Mouse (Mus musculus) adrenal gland, postnatal 0 days (tissue): ENCODE data around the gene Adora1. TPM values are rescaled to one million over a fixed set of nuclear protein-coding genes. Genes with fewer than 3 reads are reported as not detected.

Source experiments
- polyA plus RNA-seq: library from polyadenylated mRNA; unstranded; fragments of >200 nt; fragmentation: Nextera tagmentation; extraction: Ambion mirVana; gene quantifications from 2 replicates; pipeline ENCODE4 v1.2.1, GENCODE M21; 2015

The Adora1 gene
- 22.8 and 68.6 TPM in 2 replicates for polyA plus RNA-seq

GRCm38 (mm10) chr1:134235391-134235921 is at the start of gene Adora1:
TSS of gene Adora1 (minus strand) at chr1:134235431.

GRCm38 (mm10) chr1:134193126-134193525 is 42.1 kb downstream of the Adora1 start, which contains the start of gene Mybph:
TSS of gene Mybph (plus strand) at chr1:134193448.

GRCm38 (mm10) chr1:134182025-134182424 is 53.2 kb downstream of the Adora1 start, which contains the start of gene Chil1:
TSS of gene Chil1 (plus strand) at chr1:134182176.

Other genes with a start within 250 kb of the Adora1 start
- gene Fmod, start 198.2 kb downstream of the Adora1 start, polyA plus RNA-seq = 17.8 and 24.8 TPM in 2 replicates
- 19.9 and 20.4 TPM in 2 replicates for gene Btg2, start 156.3 kb downstream of the Adora1 start, polyA plus RNA-seq
- 0.22 and 0.25 TPM in 2 replicates for gene Chit1, start 124.2 kb downstream of the Adora1 start, polyA plus RNA-seq
- gene Chil1, start 53.3 kb downstream of the Adora1 start, polyA plus RNA-seq = 3.4 and 3.5 TPM in 2 replicates
- 0.38 and 0.39 TPM in 2 replicates for gene Mybph, start 42.0 kb downstream of the Adora1 start, polyA plus RNA-seq
- gene Myog, start 54.6 kb upstream of the Adora1 start, polyA plus RNA-seq = 0.24 and 0.84 TPM in 2 replicates
- 0.91 and 2.3 TPM in 2 replicates for gene Ppfia4, start 97.5 kb upstream of the Adora1 start, polyA plus RNA-seq
- 33.5 and 36.1 TPM in 2 replicates for gene Tmem183a, start 126.5 kb upstream of the Adora1 start, polyA plus RNA-seq
- not detected in 2 replicates for gene 4933406M09Rik, start 150.5 kb upstream of the Adora1 start, polyA plus RNA-seq
- 18.1 and 27.8 TPM in 2 replicates for gene Cyb5r1, start 170.1 kb upstream of the Adora1 start, polyA plus RNA-seq
- 94.9 and 131 TPM in 2 replicates for gene Adipor1, start 179.9 kb upstream of the Adora1 start, polyA plus RNA-seq
- gene Klhl12, start 220.1 kb upstream of the Adora1 start, polyA plus RNA-seq = 11.7 and 17.8 TPM in 2 replicates